In genomic region chr3:46848400-46848983, GRCm38 (mm10) we compare ENCODE assay signal across 18 mouse cellular contexts.
DNase-seq lines count a peak whose midpoint lies in the region; ATAC-seq lines count a peak whose summit lies in the region.
"Had no signal": no experiment of that assay in that cellular context is flagged by ENCODE, and none has a peak within 500 bp of the region (broad histone marks: within the 10 kb centered on the region; RNA-seq: fewer than 3 reads in every experiment).

No protein-coding gene starts in this region.

- H3K4me3 ChIP-seq in forebrain, embryonic 12.5 days (replicated peaks), result no peak overlapping the region
- no peak overlapping the region for H3K4me3 ChIP-seq in forebrain, embryonic 10.5 days
- H3K4me3 ChIP-seq in midbrain, embryonic 16.5 days (ENCODE audit: low read depth, low read length), result no peak overlapping the region
- H3K4me3 ChIP-seq: heart, embryonic 13.5 days; intestine, embryonic 15.5 days; kidney, embryonic 15.5 days had no signal

- no peaks in the 10 kb centered on the region for H3K4me1 ChIP-seq in forebrain, embryonic 12.5 days
- H3K4me1 ChIP-seq in forebrain, embryonic 10.5 days, result no peaks in the 10 kb centered on the region
- H3K4me1 ChIP-seq in midbrain, embryonic 16.5 days (ENCODE audit: control insufficient read depth, insufficient read depth, low read length), result no peaks in the 10 kb centered on the region
- H3K4me1 ChIP-seq: heart, embryonic 13.5 days; intestine, embryonic 15.5 days; kidney, embryonic 15.5 days had no signal

- H3K9me3 ChIP-seq in forebrain, embryonic 12.5 days, result no peaks in the 10 kb centered on the region
- H3K9me3 ChIP-seq in forebrain, embryonic 10.5 days, result no peaks in the 10 kb centered on the region
- no peaks in the 10 kb centered on the region for H3K9me3 ChIP-seq in midbrain, embryonic 16.5 days (replicated peaks; ENCODE audit: control insufficient read depth, low read length, poor library complexity, severe bottlenecking)
- H3K9me3 ChIP-seq: heart, embryonic 13.5 days; intestine, embryonic 15.5 days; kidney, embryonic 15.5 days had no signal

- 63% methylated on average over 7 of the region's 7 CpGs for WGBS in forebrain, embryonic 12.5 days
- 75% methylated on average over 7 of the region's 7 CpGs for WGBS in forebrain, embryonic 10.5 days
- WGBS in midbrain, embryonic 16.5 days, result 33% methylated on average over 7 of the region's 7 CpGs

- H3K27ac ChIP-seq in forebrain, embryonic 12.5 days, result no peak overlapping the region
- no peak overlapping the region for H3K27ac ChIP-seq in forebrain, embryonic 10.5 days
- no peak overlapping the region for H3K27ac ChIP-seq in midbrain, embryonic 16.5 days (ENCODE audit: low read length)
- H3K27ac ChIP-seq: heart, embryonic 13.5 days; intestine, embryonic 15.5 days; kidney, embryonic 15.5 days had no signal

- H3K27me3 ChIP-seq in forebrain, embryonic 12.5 days, result no peaks in the 10 kb centered on the region
- H3K27me3 ChIP-seq in forebrain, embryonic 10.5 days (ENCODE audit: poor library complexity, severe bottlenecking), result no peaks in the 10 kb centered on the region
- H3K27me3 ChIP-seq in midbrain, embryonic 16.5 days (ENCODE audit: control insufficient read depth, insufficient read depth, low read depth, low read length), result no peaks in the 10 kb centered on the region
- H3K27me3 ChIP-seq: heart, embryonic 13.5 days; intestine, embryonic 15.5 days; kidney, embryonic 15.5 days had no signal

- peak; percentile 65 for ATAC-seq in forebrain, embryonic 12.5 days (ENCODE audit: low FRiP score)
- ATAC-seq in midbrain, embryonic 16.5 days, result 0 out of 2 replicates have a peak, but pooled peaks have one; percentile 17
- ATAC-seq: intestine, embryonic 15.5 days; liver, postnatal 0 days had no signal

- H3K4me2 ChIP-seq in forebrain, embryonic 12.5 days, result no peak overlapping the region
- no peak overlapping the region for H3K4me2 ChIP-seq in midbrain, embryonic 16.5 days (ENCODE audit: low read length)
- H3K4me2 ChIP-seq: heart, embryonic 13.5 days; intestine, embryonic 15.5 days; kidney, embryonic 15.5 days had no signal

- H3K9ac ChIP-seq in forebrain, embryonic 12.5 days, result no peak overlapping the region
- H3K9ac ChIP-seq in midbrain, embryonic 16.5 days (ENCODE audit: low read depth, low read length), result no peak overlapping the region
- H3K9ac ChIP-seq: heart, embryonic 13.5 days; intestine, embryonic 15.5 days; kidney, embryonic 15.5 days; liver, postnatal 0 days had no signal

- DNase-seq in forebrain, embryonic 10.5 days (ENCODE audit: extremely low spot score, low spot score), result no peak
- peak; percentile 7 for DNase-seq in 416B (ENCODE audit: low read depth)
- peak; percentile 2 for DNase-seq in brain, adult 2 months (ENCODE audit: low read depth, low spot score)
- DNase-seq in spleen, postnatal 36 days (ENCODE audit: low spot score in 2 of 2), result no peak
- no peak for DNase-seq in lung, postnatal 25 days (ENCODE audit: low spot score)
- DNase-seq: cerebellum, adult 9-11 months; heart, postnatal 36 days; layer of hippocampus, postnatal 36 days; liver; liver, postnatal 0 days; lung, postnatal 14 days; right cerebral cortex, postnatal 14 days; thymus, postnatal 14 days had no signal

- H3K36me3 ChIP-seq in forebrain, embryonic 12.5 days (replicated peaks), result no peaks in the 10 kb centered on the region
- H3K36me3 ChIP-seq in forebrain, embryonic 10.5 days (replicated peaks), result no peaks in the 10 kb centered on the region
- H3K36me3 ChIP-seq in midbrain, embryonic 16.5 days (ENCODE audit: control insufficient read depth, insufficient read depth, low read length), result no peaks in the 10 kb centered on the region
- H3K36me3 ChIP-seq: heart, embryonic 13.5 days; intestine, embryonic 15.5 days; kidney, embryonic 15.5 days had no signal

Comparison
In these comparisons a context has a peak if more than half of its experiments do, and no peak if none do; other contexts are left out.
1. DNase-seq: peak in 416B (single experiment) and brain, adult 2 months (single experiment); none in forebrain, embryonic 10.5 days (single experiment), spleen, postnatal 36 days (0 of 2) and lung, postnatal 25 days (single experiment).